Mouse (Mus musculus) adrenal gland, adult 2 months (tissue): ENCODE data around the gene Cldn1. TPM values are rescaled to one million over a fixed set of nuclear protein-coding genes. Genes with fewer than 3 reads are reported as not detected.

Source experiments
- DNase-seq: peaks from one replicate; pipeline ENCODE4 v3.0.0; 2021
- long read RNA-seq: library from polyadenylated mRNA; stranded (forward); transcript quantifications from one replicate; pipeline ENCODE4 v2.0.0, GENCODE M21; 2021
- polyA plus RNA-seq: library from polyadenylated mRNA; depleted of rRNA; stranded (reverse); fragments of >200 nt; gene quantifications from 2 replicates; pipeline ENCODE4 v1.2.3, GENCODE M21; 2012; rRNA removed
- total RNA-seq, 2 experiments: library from RNA; stranded (reverse); gene quantifications; 2 replicates each; pipeline ENCODE4 v1.2.3; 2021

Cldn1 gene
- total RNA-seq (10 to 100 TPM in 1 of 2 experiments, 1 to 10 TPM in 1; 9.0 to 16.2 TPM), polyA plus RNA-seq (3.0 and 4.6 TPM in 2 replicates)
- long read RNA-seq, full-length matches to known transcripts, result 5 of 5 reads
- long read RNA-seq, partial matches to known transcripts, result 0 of 5 reads
- long read RNA-seq, other reads (novel, unspliced or antisense), result 0 of 5 reads

GRCm38 (mm10) chr16:26371325-26372053, at the start of gene Cldn1:
Gene Cldn1, minus strand, starts transcription at chr16:26371841.
- DNase-seq, result peak; percentile 87

GRCm38 (mm10) chr16:26418616-26419015, 47.0 kb upstream of the Cldn1 start:
- no peak for DNase-seq

GRCm38 (mm10) chr16:26404070-26404469, 32.4 kb upstream of the Cldn1 start:
- no peak for DNase-seq

GRCm38 (mm10) chr16:26400971-26401370, 29.3 kb upstream of the Cldn1 start:
- DNase-seq, result no peak

- no peak for DNase-seq
Observed at GRCm38 (mm10) chr16:26400549-26400948, 28.9 kb upstream of the Cldn1 start.

GRCm38 (mm10) chr16:26390936-26391335, 19.3 kb upstream of the Cldn1 start:
- DNase-seq, result no peak

GRCm38 (mm10) chr16:26386159-26386558, 14.5 kb upstream of the Cldn1 start:
- no peak for DNase-seq

GRCm38 (mm10) chr16:26384112-26384649, 12.5 kb upstream of the Cldn1 start:
- no peak for DNase-seq

GRCm38 (mm10) chr16:26377170-26377569, 5.5 kb upstream of the Cldn1 start:
- DNase-seq, result no peak

- no peak for DNase-seq
Observed at GRCm38 (mm10) chr16:26370127-26370526, 1.5 kb downstream of the Cldn1 start.

GRCm38 (mm10) chr16:26369044-26369730, 2.5 kb downstream of the Cldn1 start:
- DNase-seq, result no peak

- DNase-seq, result no peak
Observed at GRCm38 (mm10) chr16:26368121-26368520, 3.5 kb downstream of the Cldn1 start.

GRCm38 (mm10) chr16:26360694-26361093, 10.9 kb downstream of the Cldn1 start:
- DNase-seq, result no peak

- no peak for DNase-seq
Observed at GRCm38 (mm10) chr16:26359619-26360018, 12.0 kb downstream of the Cldn1 start.

- DNase-seq, result peak; percentile 12
Observed at GRCm38 (mm10) chr16:26358898-26359297, 12.7 kb downstream of the Cldn1 start.

GRCm38 (mm10) chr16:26357863-26358780, 13.5 kb downstream of the Cldn1 start:
- no peak for DNase-seq

- DNase-seq, result no peak
Observed at GRCm38 (mm10) chr16:26355513-26355912, 16.1 kb downstream of the Cldn1 start.

- no peak for DNase-seq
Observed at GRCm38 (mm10) chr16:26350786-26351185, 20.9 kb downstream of the Cldn1 start.

GRCm38 (mm10) chr16:26348809-26349208, 22.8 kb downstream of the Cldn1 start:
- DNase-seq, result no peak

GRCm38 (mm10) chr16:26316281-26316680, 55.4 kb downstream of the Cldn1 start:
- DNase-seq, result no peak

- DNase-seq, result no peak
Observed at GRCm38 (mm10) chr16:26314815-26315214, 56.8 kb downstream of the Cldn1 start.

GRCm38 (mm10) chr16:26309402-26309801, 62.2 kb downstream of the Cldn1 start:
- no peak for DNase-seq
